Mouse (Mus musculus): ENCODE measurements around the gene Tnp2.
"Not testable (repeated sequence)": the region's sequence is repeated elsewhere in the genome, so short reads cannot be mapped to it uniquely, and the experiment has no call there.

The Tnp2 gene

GRCm38 (mm10) chr16:10788271-10788670 lies at the start of gene Tnp2:
Gene Tnp2, minus strand, starts transcription at chr16:10788660.
- DNase-seq: no peak

- no peak for DNase-seq
These were observed 49.4 kb upstream of the Tnp2 start for GRCm38 (mm10) chr16:10837903-10838302.

GRCm38 (mm10) chr16:10837250-10837649 lies 48.8 kb upstream of the Tnp2 start:
- no peak for DNase-seq

- no peak for DNase-seq
These were observed 47.9 kb upstream of the Tnp2 start for GRCm38 (mm10) chr16:10836388-10836787.

- DNase-seq: peak; percentile 93
These were observed 46.6 kb upstream of the Tnp2 start, which contains the start of gene Rmi2 for GRCm38 (mm10) chr16:10834911-10835587. Gene Rmi2, plus strand, starts transcription at chr16:10835059.

GRCm38 (mm10) chr16:10834542-10834910 lies 46.1 kb upstream of the Tnp2 start:
- DNase-seq: no peak

GRCm38 (mm10) chr16:10828461-10828805 lies 40.0 kb upstream of the Tnp2 start:
- DNase-seq: no peak

- no peak for DNase-seq
These were observed 39.5 kb upstream of the Tnp2 start for GRCm38 (mm10) chr16:10827766-10828460.

- DNase-seq: no peak
These were observed 38.8 kb upstream of the Tnp2 start for GRCm38 (mm10) chr16:10827269-10827668.

GRCm38 (mm10) chr16:10825840-10826239 lies 37.4 kb upstream of the Tnp2 start:
- DNase-seq: no peak

GRCm38 (mm10) chr16:10824536-10824935 lies 36.1 kb upstream of the Tnp2 start:
- DNase-seq: no peak

- DNase-seq: peak; percentile 57
These were observed 32.9 kb upstream of the Tnp2 start for GRCm38 (mm10) chr16:10821387-10821786.

- DNase-seq: no peak
These were observed 31.5 kb upstream of the Tnp2 start for GRCm38 (mm10) chr16:10819966-10820365.

- DNase-seq: no peak
These were observed 30.2 kb upstream of the Tnp2 start for GRCm38 (mm10) chr16:10818579-10819135.

- DNase-seq: no peak
These were observed 26.4 kb upstream of the Tnp2 start for GRCm38 (mm10) chr16:10814864-10815263.

- no peak for DNase-seq
These were observed 25.3 kb upstream of the Tnp2 start for GRCm38 (mm10) chr16:10813726-10814125.

GRCm38 (mm10) chr16:10812865-10813371 lies 24.5 kb upstream of the Tnp2 start, which contains the start of gene Gm11172:
Gene Gm11172, plus strand, starts transcription at chr16:10812915.
- DNase-seq: no peak

- no peak for DNase-seq
These were observed 21.9 kb upstream of the Tnp2 start for GRCm38 (mm10) chr16:10810376-10810775.

GRCm38 (mm10) chr16:10805789-10806527 lies 17.5 kb upstream of the Tnp2 start, which contains the start of gene Prm1:
Gene Prm1, minus strand, starts transcription at chr16:10805839.
- no peak for DNase-seq

- not testable (repeated sequence) for DNase-seq
These were observed 14.0 kb upstream of the Tnp2 start for GRCm38 (mm10) chr16:10802420-10802819.

- no peak for DNase-seq
These were observed 7.6 kb upstream of the Tnp2 start, which contains the start of gene Prm2 for GRCm38 (mm10) chr16:10796034-10796433. Gene Prm2, minus strand, starts transcription at chr16:10796134.

GRCm38 (mm10) chr16:10790702-10791101 lies 2.2 kb upstream of the Tnp2 start, which contains the start of gene Prm3:
Gene Prm3, minus strand, starts transcription at chr16:10790914.
- no peak for DNase-seq

GRCm38 (mm10) chr16:10788866-10789265 lies 406 bp upstream of the Tnp2 start:
- DNase-seq: no peak

Measured in kidney, postnatal 10 days (tissue).